Mouse (Mus musculus) C2C12 (cell line): ENCODE results near the gene Rps28.

ENCODE experiments used
- CTCF ChIP-seq: IDR thresholded peaks from one replicate; pipeline ENCODE4 v1.5.1; 2011; ENCODE audit not compliant: control insufficient read depth, insufficient read depth, insufficient read length
- MAX ChIP-seq: IDR thresholded peaks from one replicate; pipeline ENCODE4 v1.6.1; 2011; ENCODE audit warnings: mild to moderate bottlenecking, control low read depth
- MYOG ChIP-seq: IDR thresholded peaks from one replicate; pipeline ENCODE4 v1.6.1; 2011; ENCODE audit not compliant: control insufficient read depth, insufficient read length; ENCODE audit errors: extremely low read depth

GRCm38 (mm10) chr17:33817969-33818643 is 6.3 kb downstream of the Rps28 start:
- no peak for TF ChIP-seq CTCF
- no peak for TF ChIP-seq MYOG
- no peak for TF ChIP-seq MAX
